Mouse (Mus musculus): Measurements from ENCODE around the gene Rac1.

DNA sequence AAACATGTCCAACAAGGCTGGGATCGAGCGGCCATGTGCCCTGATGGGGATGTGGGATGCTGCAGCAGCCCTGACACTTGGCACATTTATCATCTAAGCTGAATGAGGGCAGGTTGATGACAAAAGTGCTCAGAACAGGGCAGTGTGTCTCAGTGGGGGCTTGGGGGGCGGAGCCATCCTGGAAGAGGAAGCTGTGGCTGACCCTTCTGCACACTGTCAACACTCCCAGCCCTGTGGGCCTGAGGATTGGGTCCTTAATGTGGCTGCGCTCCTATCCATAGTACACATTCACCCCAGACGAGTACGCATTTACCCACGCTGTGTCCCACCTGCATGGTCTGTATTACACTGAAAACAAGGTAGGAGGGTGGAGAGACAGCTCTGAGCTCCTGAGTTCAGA, 28.6 kb downstream of the Rac1 start:
- TF ChIP-seq CTCF (conservative IDR thresholded peaks at IDR 0.05; ENCODE audit: low read length) (no peak), NANOG (IDR thresholded peaks at IDR 0.05; ENCODE audit: borderline replicate concordance, low read length) (no peak), POU5F1 (IDR thresholded peaks at IDR 0.05; ENCODE audit: borderline replicate concordance, low read length) (no peak)

Data from E14TG2a.4 (cell line).